Mouse (Mus musculus) C2C12 (cell line): ENCODE data around the gene Stxbp1. TPM values are rescaled to one million over a fixed set of nuclear protein-coding genes. Genes with fewer than 3 reads are reported as not detected.

Experiments
- H3K27me3 ChIP-seq: one replicate; pipeline ENCODE4 v1.6.1; 2011; ENCODE audit not compliant: control insufficient read depth, insufficient read depth, insufficient read length
- H3K36me3 ChIP-seq: one replicate; pipeline ENCODE4 v1.6.1; 2011; ENCODE audit not compliant: control insufficient read depth, insufficient read depth
- H3K4me3 ChIP-seq: one replicate; pipeline ENCODE4 v1.5.1; 2011; ENCODE audit warnings: mild to moderate bottlenecking, control low read depth; ENCODE audit not compliant: poor library complexity, insufficient read depth, severe bottlenecking
- H3K79me2 ChIP-seq: one replicate; pipeline ENCODE4 v1.6.1; 2011; ENCODE audit not compliant: control insufficient read depth, insufficient read depth
- H3K79me3 ChIP-seq: one replicate; pipeline ENCODE4 v1.6.1; 2011; ENCODE audit warnings: low read depth, control low read depth
- H3ac ChIP-seq: one replicate; pipeline ENCODE3; 2011; ENCODE audit warnings: low read depth; ENCODE audit not compliant: control insufficient read depth, insufficient read length
- CEBPB ChIP-seq: IDR thresholded peaks from one replicate; pipeline ENCODE4 v1.6.1; 2011; ENCODE audit warnings: low read depth, mild to moderate bottlenecking, control low read depth, moderate library complexity
- CTCF ChIP-seq: IDR thresholded peaks from one replicate; pipeline ENCODE4 v1.5.1; 2011; ENCODE audit not compliant: control insufficient read depth, insufficient read depth, insufficient read length
- FOSL1 ChIP-seq: IDR thresholded peaks from one replicate; pipeline ENCODE4 v1.8.0; 2011; ENCODE audit warnings: mild to moderate bottlenecking, low read length; ENCODE audit not compliant: poor library complexity, insufficient read depth, severe bottlenecking
- MAX ChIP-seq: IDR thresholded peaks from one replicate; pipeline ENCODE4 v1.6.1; 2011; ENCODE audit warnings: mild to moderate bottlenecking, control low read depth
- MYOD1 ChIP-seq: IDR thresholded peaks from one replicate; pipeline ENCODE4 v1.6.1; 2011; ENCODE audit warnings: low read depth; ENCODE audit not compliant: control insufficient read depth, insufficient read length
- MYOG ChIP-seq: IDR thresholded peaks from one replicate; pipeline ENCODE4 v1.6.1; 2011; ENCODE audit not compliant: control insufficient read depth, insufficient read length; ENCODE audit errors: extremely low read depth
- USF1 ChIP-seq: IDR thresholded peaks from one replicate; pipeline ENCODE4 v1.6.1; 2011; ENCODE audit warnings: low read depth, mild to moderate bottlenecking, control low read depth, moderate library complexity
- polyA plus RNA-seq: library from polyadenylated mRNA; unstranded; fragments of >200 nt; fragmentation: generic; extraction: Trizol; gene quantifications from one replicate; pipeline ENCODE4 v1.2.1, GENCODE M21; 2012; ENCODE audit warnings: missing spikeins

The Stxbp1 gene
- polyA plus RNA-seq, 1 experiment: 28.7 TPM

DNA sequence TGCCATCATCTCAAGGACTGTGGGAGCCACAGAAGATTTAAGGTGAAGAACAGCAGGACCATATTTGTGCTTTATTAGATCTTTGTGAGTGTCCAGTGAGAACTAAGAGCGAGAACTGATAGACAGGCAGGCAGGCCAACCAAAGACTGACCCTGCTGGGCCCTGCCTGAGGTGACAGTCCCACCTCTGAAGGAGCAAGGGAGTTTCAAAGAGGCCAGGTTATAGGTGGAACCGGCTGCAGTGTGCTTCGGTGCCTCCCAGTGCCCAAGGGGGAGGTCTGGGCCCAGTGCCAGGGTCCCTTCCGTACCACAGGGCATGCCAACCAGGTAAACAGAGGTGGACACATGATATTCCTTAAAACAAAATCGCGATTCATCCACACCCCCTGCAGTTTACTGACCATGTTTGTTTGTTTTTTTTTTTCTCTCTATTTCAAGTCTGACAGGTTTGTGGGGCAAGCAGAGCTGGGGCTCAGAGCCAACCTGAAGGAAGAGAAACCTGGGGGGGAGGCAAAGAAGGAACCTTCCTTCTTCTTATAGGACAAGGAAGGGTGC is 22.8 kb upstream of the Stxbp1 start:
- Histone ChIP-seq H3K4me3 (no peak overlapping the region), H3K36me3 (no peaks in the 10 kb centered on the region), H3K27me3 (no peaks in the 10 kb centered on the region), H3ac (peak overlapping the region; percentile 19), H3K79me3 (peaks cover 8% of the 10 kb centered on the region), H3K79me2 (peaks cover 14% of the 10 kb centered on the region)
- TF ChIP-seq MYOD1: no peak
- no peak for TF ChIP-seq MYOG
- no peak for TF ChIP-seq FOSL1
- no peak for TF ChIP-seq MAX
- TF ChIP-seq CTCF: no peak
- no peak for TF ChIP-seq USF1
- no peak for TF ChIP-seq CEBPB

DNA sequence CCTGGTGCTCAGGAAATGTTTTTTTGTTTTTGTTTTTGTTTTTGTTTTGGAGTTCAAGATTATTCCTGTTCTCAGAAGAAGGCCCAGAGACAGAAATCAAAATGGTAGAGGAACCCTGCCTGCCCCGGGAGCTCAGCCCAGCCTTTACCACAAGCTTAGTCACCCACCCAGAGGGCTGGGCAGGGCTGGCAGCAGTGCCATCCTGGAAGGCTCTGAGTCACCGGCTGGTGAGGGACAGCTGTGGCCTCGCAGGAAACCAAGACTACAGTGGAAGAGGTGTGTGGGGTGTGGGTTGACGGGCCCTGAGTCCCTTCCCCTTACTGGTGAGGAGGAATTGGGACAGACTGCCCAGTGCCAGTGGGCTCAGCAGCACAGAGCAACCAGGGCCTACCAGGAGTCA is 20.3 kb upstream of the Stxbp1 start:
- TF ChIP-seq MAX: no peak
- peak; percentile 93 for TF ChIP-seq MYOD1
- TF ChIP-seq MYOG: no peak
- no peak for TF ChIP-seq USF1
- TF ChIP-seq FOSL1: peak; percentile 88
- no peak for TF ChIP-seq CTCF
- no peak for TF ChIP-seq CEBPB
- H3K79me3 ChIP-seq: no peaks in the 10 kb centered on the region
- H3ac ChIP-seq: peak overlapping the region; percentile 21

DNA sequence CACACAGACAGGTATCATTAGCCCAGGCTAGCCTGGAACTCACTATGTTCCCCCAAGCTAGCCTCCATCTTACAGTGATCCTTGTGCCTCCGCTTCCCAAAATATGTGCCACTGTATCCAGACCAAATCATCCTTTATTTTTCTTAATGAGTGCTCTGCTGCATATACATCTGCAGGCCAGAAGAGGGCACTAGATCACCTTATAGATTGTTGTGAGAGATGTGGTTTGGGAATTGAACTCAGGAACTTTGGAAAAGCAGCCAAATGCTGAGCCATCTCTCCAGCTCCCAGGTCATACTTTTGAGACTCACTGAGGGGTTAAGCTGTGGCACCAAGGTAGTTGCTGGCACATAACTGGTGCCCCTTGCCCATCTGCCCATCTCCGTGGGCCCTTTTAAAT is 17.7 kb upstream of the Stxbp1 start:
- Histone ChIP-seq H3K36me3 (no peaks in the 10 kb centered on the region), H3K4me3 (no peak overlapping the region)
- TF ChIP-seq CEBPB (no peak), MYOG (no peak), USF1 (no peak), MYOD1 (no peak), CTCF (peak; percentile 3)

More for the DNA sequence above, 20.3 kb upstream of the Stxbp1 start:
- H3K79me2 ChIP-seq: no peaks in the 10 kb centered on the region
- no peaks in the 10 kb centered on the region for H3K36me3 ChIP-seq
- no peak overlapping the region for H3K4me3 ChIP-seq
- no peaks in the 10 kb centered on the region for H3K27me3 ChIP-seq

DNA sequence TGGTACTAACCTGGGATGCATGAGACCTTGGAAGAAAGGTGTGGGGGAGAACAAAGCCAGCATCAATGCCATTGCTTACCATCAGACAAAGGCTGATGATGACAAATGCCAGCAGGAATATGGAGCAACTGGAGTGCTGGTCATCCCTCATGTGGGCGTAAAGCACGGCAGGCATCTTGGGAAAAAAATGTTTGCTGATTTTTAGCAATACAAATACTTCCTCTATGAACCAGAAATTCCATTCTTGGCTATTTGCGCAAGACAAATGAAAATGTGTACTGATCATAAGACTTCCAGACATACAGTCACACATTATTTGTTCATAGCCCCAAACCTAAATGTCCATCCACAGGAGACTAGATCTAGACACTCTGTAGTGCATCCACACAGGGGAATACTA is 16.3 kb upstream of the Stxbp1 start:
- Histone ChIP-seq H3K36me3 (no peaks in the 10 kb centered on the region), H3ac (no peak overlapping the region), H3K27me3 (no peaks in the 10 kb centered on the region), H3K79me2 (no peaks in the 10 kb centered on the region), H3K79me3 (no peaks in the 10 kb centered on the region), H3K4me3 (no peak overlapping the region)
- no peak for TF ChIP-seq MAX
- peak; percentile 22 for TF ChIP-seq CEBPB

More for the DNA sequence above, 17.7 kb upstream of the Stxbp1 start:
- H3K79me2 ChIP-seq: no peaks in the 10 kb centered on the region
- no peaks in the 10 kb centered on the region for H3K27me3 ChIP-seq
- H3ac ChIP-seq: no peak overlapping the region
- H3K79me3 ChIP-seq: no peaks in the 10 kb centered on the region

DNA sequence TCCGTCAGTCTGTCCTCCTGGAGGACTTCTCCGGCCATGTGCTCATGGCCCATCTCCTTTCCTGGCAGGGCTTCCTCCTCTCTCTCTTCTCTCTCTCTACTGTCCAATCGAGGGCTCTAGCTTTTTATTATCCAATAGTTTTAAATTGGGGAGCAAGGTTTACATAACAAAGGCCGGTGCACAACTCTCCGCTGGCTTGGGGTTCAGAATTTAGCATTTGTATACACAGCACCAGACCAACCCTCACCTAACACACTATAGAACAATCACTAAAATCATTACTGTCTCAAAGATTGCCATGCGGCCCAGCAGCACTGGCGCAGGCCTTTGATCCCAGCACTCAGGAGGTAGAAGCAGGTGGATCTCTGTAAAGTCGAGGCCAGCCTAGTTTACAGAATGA is 13.8 kb upstream of the Stxbp1 start:
- H3K36me3 ChIP-seq: no peaks in the 10 kb centered on the region
- H3K79me3 ChIP-seq: no peaks in the 10 kb centered on the region
- no peaks in the 10 kb centered on the region for H3K27me3 ChIP-seq
- no peak for TF ChIP-seq USF1
- TF ChIP-seq CTCF: no peak
- no peak for TF ChIP-seq CEBPB
- TF ChIP-seq MYOG: no peak
- no peak for TF ChIP-seq MYOD1
- no peak for TF ChIP-seq MAX
- no peak for TF ChIP-seq FOSL1
- H3K79me2 ChIP-seq: no peaks in the 10 kb centered on the region
- no peak overlapping the region for H3ac ChIP-seq
- no peak overlapping the region for H3K4me3 ChIP-seq

DNA sequence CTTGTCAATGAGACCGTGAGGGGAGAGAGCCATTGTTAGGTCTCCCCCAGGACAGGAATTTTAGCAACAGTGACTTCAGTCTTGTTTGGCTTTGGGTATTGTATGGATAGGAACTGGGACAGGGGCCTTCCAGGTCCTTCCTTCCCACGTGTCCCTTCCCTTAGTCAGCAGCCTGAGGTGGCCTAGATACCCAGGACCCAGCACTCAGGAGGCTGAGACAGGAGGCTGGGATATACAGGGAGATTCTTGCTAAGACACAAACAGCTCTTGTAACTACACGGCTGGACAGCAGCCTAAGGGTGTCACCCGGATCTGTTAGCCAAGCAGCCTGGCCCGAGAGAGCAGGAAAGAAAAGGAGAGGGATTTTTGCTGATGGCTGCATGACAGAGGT is 12.6 kb upstream of the Stxbp1 start:
- Histone ChIP-seq H3K79me3 (no peaks in the 10 kb centered on the region), H3K36me3 (no peaks in the 10 kb centered on the region), H3ac (no peak overlapping the region), H3K79me2 (no peaks in the 10 kb centered on the region), H3K4me3 (no peak overlapping the region), H3K27me3 (no peaks in the 10 kb centered on the region)
- no peak for TF ChIP-seq MYOG
- no peak for TF ChIP-seq USF1
- TF ChIP-seq MAX: no peak
- TF ChIP-seq CTCF: no peak
- no peak for TF ChIP-seq MYOD1
- no peak for TF ChIP-seq FOSL1
- no peak for TF ChIP-seq CEBPB
